Mouse (Mus musculus) embryonic facial prominence, embryonic 13.5 days (tissue): ENCODE measurements around the gene Pole3. TPM values are rescaled to one million over a fixed set of nuclear protein-coding genes. Genes with fewer than 3 reads are reported as not detected.
A peak's percentile ranks its signal among the peaks of the same experiment; 100 is the strongest.
"Not testable (repeated sequence)": the region's sequence is repeated elsewhere in the genome, so short reads cannot be mapped to it uniquely, and the experiment has no call there.

Source experiments
- ATAC-seq: fragments of 200-750 bp; cut with Nextera tagmentation; 2 replicates; pipeline ENCODE4 v1.8.0; 2017; ENCODE audit warnings: low read depth; ENCODE audit not compliant: insufficient number of reproducible peaks, insufficient read depth, low FRiP score, low TSS enrichment
- H3K27ac ChIP-seq: fragments of 300-500 bp; sonication (generic); 2 replicates; pipeline ENCODE4 v1.5.1; 2015; ENCODE audit warnings: moderate library complexity, mild to moderate bottlenecking, inconsistent platforms
- H3K27me3 ChIP-seq: fragments of 300-500 bp; sonication (generic); 2 replicates; pipeline ENCODE4 v1.6.1; 2015; ENCODE audit warnings: mild to moderate bottlenecking, inconsistent platforms
- H3K36me3 ChIP-seq: fragments of 300-500 bp; sonication (generic); 2 replicates; pipeline ENCODE4 v1.6.1; 2015; ENCODE audit warnings: mild to moderate bottlenecking, inconsistent platforms
- H3K4me1 ChIP-seq: fragments of 300-500 bp; sonication (generic); 2 replicates; pipeline ENCODE4 v1.6.1; 2015; ENCODE audit warnings: inconsistent platforms
- H3K4me2 ChIP-seq: fragments of 300-500 bp; sonication (generic); 2 replicates; pipeline ENCODE4 v1.6.1; 2015; ENCODE audit warnings: moderate library complexity, mild to moderate bottlenecking, inconsistent platforms
- H3K4me3 ChIP-seq: fragments of 300-500 bp; sonication (generic); 2 replicates; pipeline ENCODE4 v1.5.1; 2015; ENCODE audit warnings: mild to moderate bottlenecking, inconsistent platforms
- H3K9ac ChIP-seq: fragments of 300-500 bp; sonication (generic); 2 replicates; pipeline ENCODE4 v1.6.1; 2015; ENCODE audit warnings: mild to moderate bottlenecking, inconsistent platforms
- H3K9me3 ChIP-seq: fragments of 300-500 bp; sonication (generic); 2 replicates; pipeline ENCODE4 v1.6.1; 2016; ENCODE audit warnings: inconsistent platforms
- WGBS: fragments of 180-500 bp; shearing (Covaris S2); methylation state at CpG from one replicate; pipeline ENCODE4 v1.1.7; 2015; ENCODE audit warnings: mixed read lengths; 5-methylcytosine and 5-hydroxymethylcytosine counted together
- polyA plus RNA-seq: library from polyadenylated mRNA; unstranded; fragments of >200 nt; fragmentation: Nextera tagmentation; extraction: Ambion mirVana; gene quantifications from 2 replicates; pipeline ENCODE4 v1.2.1, GENCODE M21; 2015

Gene Pole3
- polyA plus RNA-seq, 1 experiment from 2014 or later: 94.5 TPM

GRCm38 (mm10) chr4:62485450-62486161 lies 39.3 kb downstream of the Pole3 start:
- H3K4me3 ChIP-seq: no peak overlapping the region
- H3K36me3 ChIP-seq: no peaks in the 10 kb centered on the region

GRCm38 (mm10) chr4:62484928-62485327 lies 39.9 kb downstream of the Pole3 start:
- Histone ChIP-seq H3K4me3 (no peak overlapping the region), H3K9ac (no peak overlapping the region)
- WGBS: 82% methylated on average over 3 of the region's 3 CpGs

More at GRCm38 (mm10) chr4:62485450-62486161, 39.3 kb downstream of the Pole3 start:
- ATAC-seq: no peak
- no peak overlapping the region for H3K9ac ChIP-seq
- no peaks in the 10 kb centered on the region for H3K9me3 ChIP-seq
- no peak overlapping the region for H3K4me2 ChIP-seq
- H3K4me1 ChIP-seq: peaks cover 3% of the 10 kb centered on the region; the same call in 1 of the 2 replicates
- H3K27ac ChIP-seq: no peak overlapping the region
- 85% methylated on average over 8 of the region's 8 CpGs for WGBS
- H3K27me3 ChIP-seq: peaks cover 10% of the 10 kb centered on the region

GRCm38 (mm10) chr4:62480709-62481605 lies 43.9 kb downstream of the Pole3 start:
- no peaks in the 10 kb centered on the region for H3K9me3 ChIP-seq
- peaks cover 32% of the 10 kb centered on the region for H3K27me3 ChIP-seq
- H3K9ac ChIP-seq: no peak overlapping the region
- peak overlapping the region; percentile 49; the same call in 1 of the 2 replicates for H3K4me3 ChIP-seq
- peaks cover 15% of the 10 kb centered on the region for H3K4me1 ChIP-seq
- no peaks in the 10 kb centered on the region for H3K36me3 ChIP-seq
- peak overlapping the region; percentile 86 for H3K4me2 ChIP-seq
- 35% methylated on average over 10 of the region's 10 CpGs for WGBS
- ATAC-seq: no peak
- no peak overlapping the region for H3K27ac ChIP-seq

More at GRCm38 (mm10) chr4:62484928-62485327, 39.9 kb downstream of the Pole3 start:
- H3K27me3 ChIP-seq: peaks cover 15% of the 10 kb centered on the region
- H3K4me2 ChIP-seq: no peak overlapping the region
- H3K27ac ChIP-seq: no peak overlapping the region
- no peaks in the 10 kb centered on the region for H3K36me3 ChIP-seq
- no peak for ATAC-seq
- H3K9me3 ChIP-seq: no peaks in the 10 kb centered on the region
- peaks cover 7% of the 10 kb centered on the region for H3K4me1 ChIP-seq

- Histone ChIP-seq H3K9me3 (no peaks in the 10 kb centered on the region), H3K4me2 (peak within 1 kb of the TSS; percentile 86), H3K4me3 (peak within 1 kb of the TSS; percentile 49), H3K4me1 (peaks cover 15% of the 10 kb centered on the region), H3K36me3 (no peaks in the 10 kb centered on the region), H3K9ac (no peak within 1 kb of the TSS), H3K27ac (no peak within 1 kb of the TSS), H3K27me3 (peaks cover 32% of the 10 kb centered on the region)
- 2% methylated on average over 71 of the region's 71 CpGs for WGBS
- peak; percentile 77 for ATAC-seq
Observed at GRCm38 (mm10) chr4:62479937-62480708, 44.7 kb downstream of the Pole3 start, which contains the start of gene Bspry. Gene Bspry (plus strand): TSS chr4:62480053.

GRCm38 (mm10) chr4:62479593-62479936 lies 45.3 kb downstream of the Pole3 start:
- H3K27ac ChIP-seq, H3K9ac ChIP-seq, ATAC-seq, H3K36me3 ChIP-seq, H3K9me3 ChIP-seq: not testable (repeated sequence)
- H3K4me2 ChIP-seq: peak overlapping the region; percentile 86
- WGBS: 12% methylated on average over 11 of the region's 11 CpGs
- H3K4me1 ChIP-seq: peaks cover 15% of the 10 kb centered on the region
- H3K27me3 ChIP-seq: peaks cover 32% of the 10 kb centered on the region
- peak overlapping the region; percentile 49 for H3K4me3 ChIP-seq

GRCm38 (mm10) chr4:62477542-62478244 lies 47.2 kb downstream of the Pole3 start:
- H3K27me3 ChIP-seq: peaks cover 32% of the 10 kb centered on the region
- 64% methylated on average over 6 of the region's 6 CpGs for WGBS
- H3K36me3 ChIP-seq: no peaks in the 10 kb centered on the region
- H3K4me2 ChIP-seq: no peak overlapping the region
- H3K9ac ChIP-seq: no peak overlapping the region
- no peak overlapping the region for H3K27ac ChIP-seq
- H3K4me1 ChIP-seq: peaks cover 15% of the 10 kb centered on the region
- no peaks in the 10 kb centered on the region for H3K9me3 ChIP-seq
- no peak for ATAC-seq
- no peak overlapping the region for H3K4me3 ChIP-seq

GRCm38 (mm10) chr4:62475793-62476192 lies 49.1 kb downstream of the Pole3 start:
- Histone ChIP-seq H3K4me3 (no peak overlapping the region), H3K9me3 (no peaks in the 10 kb centered on the region), H3K27ac (no peak overlapping the region), H3K27me3 (peaks cover 24% of the 10 kb centered on the region), H3K4me2 (no peak overlapping the region), H3K36me3 (no peaks in the 10 kb centered on the region), H3K4me1 (peaks cover 14% of the 10 kb centered on the region), H3K9ac (no peak overlapping the region)
- 90% methylated on average over 6 of the region's 6 CpGs for WGBS
- ATAC-seq: no peak

- no peaks in the 10 kb centered on the region for H3K9me3 ChIP-seq
- no peak overlapping the region for H3K4me3 ChIP-seq
- H3K27ac ChIP-seq: no peak overlapping the region
- no peak overlapping the region for H3K4me2 ChIP-seq
- H3K36me3 ChIP-seq: no peaks in the 10 kb centered on the region
- peaks cover 10% of the 10 kb centered on the region for H3K4me1 ChIP-seq
- no peak overlapping the region for H3K9ac ChIP-seq
- peaks cover 19% of the 10 kb centered on the region for H3K27me3 ChIP-seq
- WGBS: 78% methylated on average over 2 of the region's 2 CpGs
- ATAC-seq: no peak
Observed at GRCm38 (mm10) chr4:62475131-62475530, 49.7 kb downstream of the Pole3 start.

Other genes starting within 250 kb of the Pole3 start
- 25.5 and 30.0 TPM in 2 replicates for gene Fkbp15, start 164.5 kb downstream of the Pole3 start, polyA plus RNA-seq
- gene Slc31a1, start 164.3 kb downstream of the Pole3 start, polyA plus RNA-seq: 42.8 and 43.7 TPM in 2 replicates
- gene Cdc26, start 116.4 kb downstream of the Pole3 start, polyA plus RNA-seq: 203 and 210 TPM in 2 replicates
- gene Prpf4, start 116.3 kb downstream of the Pole3 start, polyA plus RNA-seq: 25.5 and 26.4 TPM in 2 replicates
- not detected in 2 replicates for gene Rnf183, start 89.8 kb downstream of the Pole3 start, polyA plus RNA-seq
- gene Wdr31, start 54.2 kb downstream of the Pole3 start, polyA plus RNA-seq: 7.6 and 8.0 TPM in 2 replicates
- gene Bspry, start 45.0 kb downstream of the Pole3 start, polyA plus RNA-seq: 5.4 and 5.5 TPM in 2 replicates
- 11.2 and 11.7 TPM in 2 replicates for gene Hdhd3, start 21.6 kb downstream of the Pole3 start, polyA plus RNA-seq
- 67.5 and 69.8 TPM in 2 replicates for gene Alad, start 5.2 kb downstream of the Pole3 start, polyA plus RNA-seq
- 0.39 and 0.49 TPM in 2 replicates for gene 4933430I17Rik, start 301 bp upstream of the Pole3 start, polyA plus RNA-seq
- 50.8 and 53.2 TPM in 2 replicates for gene Rgs3, start 34.8 kb upstream of the Pole3 start, polyA plus RNA-seq